Mouse (Mus musculus): ENCODE data around the gene Pip4k2a.

- TF ChIP-seq CTCF (IDR thresholded peaks at IDR 0.05; ENCODE audit: borderline replicate concordance, insufficient read depth, low read depth, low read length) (no peak), POLR2A (IDR thresholded peaks at IDR 0.05; ENCODE audit: borderline replicate concordance, insufficient read depth, low read length) (no peak)
Observed at GRCm38 (mm10) chr2:18969066-18969681, 28.8 kb downstream of the Pip4k2a start.
